Mouse (Mus musculus) spleen, adult 2 months (tissue): ENCODE measurements around the gene Fgfr2.

Source experiments
- CTCF ChIP-seq: fragments of 200-500 bp; IDR thresholded peaks from 2 replicates; pipeline ENCODE4 v1.5.1; 2011; ENCODE audit warnings: mild to moderate bottlenecking, inconsistent platforms; ENCODE audit not compliant: insufficient read depth, insufficient read length, insufficient replicate concordance; ENCODE audit errors: extremely low read depth
- POLR2A ChIP-seq: fragments of 200-500 bp; IDR thresholded peaks from 2 replicates; pipeline ENCODE4 v1.6.1; 2011; ENCODE audit warnings: low read depth, low read length, inconsistent platforms

DNA sequence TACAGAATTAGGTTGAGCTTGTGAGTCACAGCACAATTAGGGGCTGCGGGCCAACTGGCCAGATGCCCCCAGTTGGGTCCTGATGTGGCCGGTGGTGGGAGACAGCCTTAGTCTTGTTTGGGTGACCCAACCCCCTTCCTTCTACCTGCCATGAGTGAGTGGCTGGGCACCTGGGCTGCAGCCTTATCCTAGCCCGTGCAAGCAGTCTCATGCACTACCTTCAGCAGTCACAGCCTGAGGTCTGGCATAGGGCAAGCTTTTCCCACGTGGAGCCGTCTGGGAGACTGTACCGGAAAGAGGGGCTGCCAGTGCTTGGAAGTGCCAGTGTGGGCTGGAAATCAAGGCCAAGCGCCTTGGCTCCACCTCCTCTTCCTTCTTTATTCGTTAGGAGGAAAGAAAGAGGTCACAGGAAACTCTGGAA is 2173.8 kb downstream of the Fgfr2 start:
- TF ChIP-seq CTCF (no peak), POLR2A (no peak)
